Mouse (Mus musculus) MEL (cell line): ENCODE measurements around the gene Vmn1r10.

Source experiments
- CTCF ChIP-seq, 3 experiments: IDR thresholded peaks in 2 of 3; conservative IDR thresholded peaks in 1 of 3; 2 replicates each; pipeline ENCODE4 v1.5.1; 2011 to 2012; ENCODE audit warnings: low read length in 3 of 3, low read depth in 2 of 3, mild to moderate bottlenecking in 2 of 3, improper control_type of control experiment in 1 of 3, inconsistent platforms in 1 of 3, mixed read lengths in 1 of 3, moderate library complexity in 1 of 3; ENCODE audit not compliant: control insufficient read depth in 1 of 3, insufficient read depth in 1 of 3, poor library complexity in 1 of 3, severe bottlenecking in 1 of 3
- NELFE ChIP-seq: IDR thresholded peaks from 2 replicates; pipeline ENCODE4 v1.6.1; 2011; ENCODE audit warnings: low read depth, low read length, improper control_type of control experiment

DNA sequence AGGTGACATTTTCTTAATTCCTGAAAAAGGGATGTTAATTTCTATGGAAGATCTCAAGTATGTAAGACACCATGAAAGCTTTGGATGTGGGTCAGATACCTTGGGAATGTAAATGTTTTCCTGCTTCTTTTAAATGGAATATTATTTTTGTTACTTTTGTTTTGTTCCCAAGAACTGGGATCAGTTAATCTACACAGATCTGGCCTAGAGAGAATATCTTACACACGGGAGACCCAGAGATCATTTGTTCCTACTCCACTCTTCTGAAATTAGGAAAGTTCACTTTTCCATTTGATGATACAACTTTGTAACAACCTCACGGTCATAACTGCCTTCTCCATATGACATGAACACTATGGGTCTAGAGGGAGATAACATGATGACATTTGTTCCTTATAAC is 42.8 kb upstream of the Vmn1r10 start, which contains the start of gene Vmn1r9:
- no peak for TF ChIP-seq NELFE
- no peak for TF ChIP-seq CTCF (IDR thresholded peaks at IDR 0.05 in 2 of 3, conservative IDR thresholded peaks at IDR 0.05 in 1 of 3; ENCODE audit: control insufficient read depth in 1 of 3, insufficient read depth in 1 of 3, low read depth in 2 of 3, low read length in 3 of 3, poor library complexity in 1 of 3, severe bottlenecking in 1 of 3)
